Mouse (Mus musculus): ENCODE data around the gene Gm20379. TPM values are rescaled to one million over a fixed set of nuclear protein-coding genes. Genes with fewer than 3 reads are reported as not detected.

The Gm20379 gene
- total RNA-seq (2023), result not detected in 4 replicates

DNA sequence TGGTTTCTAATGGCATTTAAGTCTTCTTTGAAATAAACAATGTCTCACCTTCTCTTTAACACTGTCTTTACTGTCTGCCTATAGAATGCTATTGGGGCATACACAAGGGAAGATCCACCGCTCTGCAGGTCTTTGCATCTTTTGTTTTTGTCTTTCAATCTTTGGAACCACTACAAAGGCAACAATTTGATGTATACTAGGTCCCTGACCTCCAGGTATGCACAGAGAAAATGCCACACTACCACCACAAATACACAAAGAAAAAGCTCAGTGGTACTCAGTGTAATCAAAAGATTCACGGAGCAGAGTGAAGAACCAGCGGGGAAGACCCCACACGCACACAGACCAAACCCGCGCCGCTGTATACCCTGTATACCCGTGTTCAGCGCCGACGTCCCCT, at the start of gene Gm20379:
Gm20379 (plus strand) TSS at position 301 of the 400 bp plus-strand sequence.

DNA sequence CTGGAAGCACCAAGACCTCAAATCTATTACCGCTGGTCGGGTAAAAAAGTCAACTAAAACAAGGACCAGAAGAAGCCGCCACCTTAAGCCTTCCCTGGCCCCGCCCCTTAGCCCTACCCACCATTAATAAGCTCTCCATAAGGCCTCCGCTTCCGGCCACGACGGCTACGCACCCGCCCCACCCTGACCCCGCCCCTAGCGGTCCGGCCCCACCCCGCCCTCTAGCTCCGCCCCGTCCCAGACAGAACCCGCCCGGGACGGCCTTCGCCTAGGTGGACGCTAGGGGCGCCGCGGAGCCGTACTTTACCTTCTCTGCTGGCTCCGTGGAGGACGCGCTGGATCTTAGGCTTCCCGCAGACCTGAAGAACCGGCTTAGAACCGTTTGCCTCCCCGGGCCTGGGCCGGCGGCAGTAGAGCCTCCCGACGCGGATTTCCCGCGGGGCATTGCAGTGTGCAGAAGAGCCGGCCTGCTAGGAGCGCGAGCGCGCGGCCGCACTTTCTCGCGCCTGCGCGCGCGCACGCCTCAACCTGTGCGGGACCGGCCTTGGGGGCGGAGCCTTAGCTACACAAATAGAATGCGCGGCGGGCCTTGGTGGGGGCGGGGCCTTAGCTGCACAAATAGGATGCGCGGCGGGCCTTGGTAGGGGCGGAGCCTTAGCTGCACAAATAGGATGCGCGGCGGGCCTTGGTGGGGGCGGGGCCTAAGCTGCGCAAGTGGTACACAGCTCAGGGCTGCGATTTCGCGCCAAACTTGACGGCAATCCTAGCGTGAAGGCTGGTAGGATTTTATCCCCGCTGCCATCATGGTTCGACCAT, 48.9 kb downstream of the Gm20379 start, which contains the start of the genes Dhfr and Msh3:
Dhfr (plus strand) TSS at position 271 of the 816 bp plus-strand sequence.
Msh3 (minus strand) TSS at position 548 of the 816 bp plus-strand sequence.

Other genes with a start within 250 kb of the Gm20379 start
- 22.6 to 31.4 TPM (median 28.4 TPM) in 4 replicates for gene Rasgrf2, start 174.3 kb upstream of the Gm20379 start, total RNA-seq (2023)
- 1.3 to 2.2 TPM (median 1.6 TPM) in 4 replicates for gene Dhfr, start 48.7 kb downstream of the Gm20379 start, total RNA-seq (2023)
- gene Msh3, start 49.0 kb downstream of the Gm20379 start, total RNA-seq (2023), result 40.6 to 45.8 TPM (median 43.1 TPM) in 4 replicates
- not detected in 4 replicates for gene Ankrd34b, start 119.9 kb downstream of the Gm20379 start, total RNA-seq (2023)
- 1.9 to 2.2 TPM (median 2.1 TPM) in 4 replicates for gene Fam151b, start 178.0 kb downstream of the Gm20379 start, total RNA-seq (2023)
- 16.4 to 26.8 TPM (median 22.4 TPM) in 4 replicates for gene Zfyve16, start 224.9 kb downstream of the Gm20379 start, total RNA-seq (2023)

All from B cell, adult 62 days (primary cell).